Mouse (Mus musculus) ES-Bruce4 (cell line): ENCODE data around the gene Grin1.

Experiments used
- CTCF ChIP-seq: IDR thresholded peaks from one replicate; pipeline ENCODE4 v1.8.1; 2011; ENCODE audit warnings: low read depth, low read length
- EP300 ChIP-seq: IDR thresholded peaks from 2 replicates; pipeline ENCODE4 v1.6.1; 2011; ENCODE audit warnings: low read depth, low read length; ENCODE audit not compliant: insufficient read depth
- POLR2A ChIP-seq: IDR thresholded peaks from one replicate; pipeline ENCODE4 v1.8.1; 2011; ENCODE audit warnings: low read length; ENCODE audit not compliant: insufficient read depth

DNA sequence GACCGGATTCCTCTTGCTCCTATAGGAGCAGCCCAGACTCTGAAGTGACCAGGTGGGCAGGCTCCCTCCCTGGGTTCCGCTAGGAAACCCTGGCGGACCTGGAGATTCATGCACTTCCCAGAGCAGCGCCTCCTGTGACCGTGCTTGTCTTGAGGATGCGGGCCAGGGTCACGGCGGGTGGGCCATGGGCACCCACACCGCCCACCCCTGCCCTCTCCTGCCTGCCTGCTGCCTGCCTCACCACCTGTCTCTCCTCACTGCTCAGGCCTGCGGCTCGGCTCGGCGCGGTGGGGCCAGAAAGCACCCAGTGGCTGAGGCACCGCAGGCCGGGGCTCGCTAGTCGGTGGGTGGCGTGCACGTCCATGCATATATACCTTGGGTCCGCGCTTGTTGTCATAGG lies 8.0 kb downstream of the Grin1 start:
- no peak for TF ChIP-seq POLR2A
- no peak for TF ChIP-seq EP300
- no peak for TF ChIP-seq CTCF
